Mouse (Mus musculus) MEL (cell line): ENCODE measurements at regions not wholly inside any gene's neighbourhood (a gene's known extent, or its start where the extent isn't known, plus 50 kb on each side); places are given as distances from the start of the nearest gene placed in this dataset.

ENCODE experiments used
- CTCF ChIP-seq, 3 experiments: IDR thresholded peaks in 2 of 3; conservative IDR thresholded peaks in 1 of 3; 2 replicates each; pipeline ENCODE4 v1.5.1; 2011 to 2012; ENCODE audit warnings: low read length in 3 of 3, low read depth in 2 of 3, mild to moderate bottlenecking in 2 of 3, improper control_type of control experiment in 1 of 3, inconsistent platforms in 1 of 3, mixed read lengths in 1 of 3, moderate library complexity in 1 of 3; ENCODE audit not compliant: control insufficient read depth in 1 of 3, insufficient read depth in 1 of 3, poor library complexity in 1 of 3, severe bottlenecking in 1 of 3
- GABPA ChIP-seq: IDR thresholded peaks from 2 replicates; pipeline ENCODE4 v1.6.1; 2012; ENCODE audit warnings: low read depth, mild to moderate bottlenecking, inconsistent platforms, low read length, improper control_type of control experiment, moderate library complexity
- GATA1 ChIP-seq: IDR thresholded peaks from 2 replicates; pipeline ENCODE4 v1.6.1; 2011; ENCODE audit warnings: low read depth, low read length, improper control_type of control experiment
- MXI1 ChIP-seq: IDR thresholded peaks from 2 replicates; pipeline ENCODE4 v1.6.1; 2011; ENCODE audit warnings: mild to moderate bottlenecking, low read depth, low read length, improper control_type of control experiment
- POLR2A ChIP-seq, 2 experiments: IDR thresholded peaks; 2 replicates each; pipeline ENCODE4 v1.6.1; 2011 to 2012; ENCODE audit warnings: low read length in 2 of 2, mild to moderate bottlenecking in 2 of 2, control low read depth in 1 of 2, improper control_type of control experiment in 1 of 2, low read depth in 1 of 2, moderate library complexity in 1 of 2; ENCODE audit not compliant: control insufficient read depth in 1 of 2, insufficient read depth in 1 of 2, poor library complexity in 1 of 2
- POLR2AphosphoS2 ChIP-seq: IDR thresholded peaks from 2 replicates; pipeline ENCODE4 v1.6.1; 2011; ENCODE audit warnings: low read length, improper control_type of control experiment
- USF1 ChIP-seq: IDR thresholded peaks from 2 replicates; pipeline ENCODE4 v1.6.1; 2014; ENCODE audit warnings: low read depth, mild to moderate bottlenecking, inconsistent platforms, low read length, improper control_type of control experiment, moderate library complexity

GRCm38 (mm10) chr2:116817134-116817533 is 61.4 kb upstream of the Tmco5 start:
- TF ChIP-seq USF1 (no peak), POLR2AphosphoS2 (no peak), MXI1 (no peak), GABPA (no peak), CTCF (IDR thresholded peaks at IDR 0.05 in 2 of 3, conservative IDR thresholded peaks at IDR 0.05 in 1 of 3; ENCODE audit: control insufficient read depth in 1 of 3, insufficient read depth in 1 of 3, low read depth in 2 of 3, low read length in 3 of 3, poor library complexity in 1 of 3, severe bottlenecking in 1 of 3) (no peak), POLR2A (IDR thresholded peaks at IDR 0.05; ENCODE audit: control insufficient read depth in 1 of 2, insufficient read depth in 1 of 2, low read depth in 1 of 2, low read length in 2 of 2, poor library complexity in 1 of 2) (no peak), GATA1 (no peak)
